Mouse (Mus musculus) stomach, postnatal 0 days (tissue): ENCODE measurements around the gene A1cf. TPM values are rescaled to one million over a fixed set of nuclear protein-coding genes. Genes with fewer than 3 reads are reported as not detected.

Experiments
- ATAC-seq: fragments of 200-750 bp; cut with Nextera tagmentation; 2 replicates; pipeline ENCODE4 v1.8.0; 2017; ENCODE audit not compliant: low FRiP score, low TSS enrichment
- DNase-seq: peaks from one replicate; pipeline ENCODE4 v3.0.0-alpha.2; 2016; ENCODE audit warnings: low spot score
- H3K27ac ChIP-seq: fragments of 300-500 bp; sonication (generic); replicated peaks from 2 replicates; pipeline ENCODE4 v1.5.1; 2014; ENCODE audit warnings: mild to moderate bottlenecking, control low read depth
- H3K27me3 ChIP-seq: fragments of 300-500 bp; sonication (generic); 2 replicates; pipeline ENCODE4 v1.6.1; 2014; ENCODE audit warnings: low read length; ENCODE audit not compliant: control insufficient read depth, insufficient read depth
- H3K36me3 ChIP-seq: fragments of 300-500 bp; sonication (generic); 2 replicates; pipeline ENCODE4 v1.6.1; 2014; ENCODE audit warnings: low read length, mixed read lengths; ENCODE audit not compliant: control insufficient read depth, insufficient read depth
- H3K4me1 ChIP-seq: fragments of 300-500 bp; sonication (generic); replicated peaks from 2 replicates; pipeline ENCODE4 v1.6.1; 2014; ENCODE audit warnings: antibody characterized with exemption; ENCODE audit not compliant: control insufficient read depth, insufficient read depth
- H3K4me2 ChIP-seq: fragments of 300-500 bp; sonication (generic); replicated peaks from 2 replicates; pipeline ENCODE4 v1.6.1; 2014; ENCODE audit warnings: low read depth, mild to moderate bottlenecking, control low read depth, moderate library complexity
- H3K4me3 ChIP-seq: fragments of 300-500 bp; sonication (generic); 2 replicates; pipeline ENCODE4 v1.5.1; 2014; ENCODE audit warnings: low read depth, low read length, control low read depth
- H3K9ac ChIP-seq: fragments of 300-500 bp; sonication (generic); 2 replicates; pipeline ENCODE4 v1.6.1; 2014; ENCODE audit warnings: mild to moderate bottlenecking, low read length, control low read depth, mixed read lengths
- H3K9me3 ChIP-seq: fragments of 300-500 bp; sonication (generic); 2 replicates; pipeline ENCODE4 v1.6.1; 2016; ENCODE audit warnings: low read length; ENCODE audit not compliant: control insufficient read depth
- CTCF ChIP-seq: IDR thresholded peaks from 2 replicates; pipeline ENCODE4 v1.5.1; 2016; ENCODE audit warnings: antibody characterized with exemption, low read depth, mild to moderate bottlenecking, moderate library complexity
- EP300 ChIP-seq: optimal IDR thresholded peaks from 2 replicates; pipeline ENCODE3; 2016; ENCODE audit warnings: antibody characterized with exemption
- WGBS: fragments of 180-500 bp; shearing (Covaris S2); extraction: QIAGEN DNeasy Blood & Tissue Kit; methylation state at CpG from one replicate; pipeline ENCODE4 v1.1.7; 2014; 5-methylcytosine and 5-hydroxymethylcytosine counted together
- polyA plus RNA-seq: library from polyadenylated mRNA; unstranded; fragments of >200 nt; fragmentation: Nextera tagmentation; extraction: Ambion mirVana; gene quantifications from 2 replicates; pipeline ENCODE4 v1.2.1, GENCODE M21; 2015

The A1cf gene
- 0.10 and 0.12 TPM in 2 replicates for polyA plus RNA-seq

- Histone ChIP-seq H3K36me3 (no peaks in the 10 kb centered on the region), H3K9ac (no peak within 1 kb of the TSS), H3K4me2 (no peak within 1 kb of the TSS), H3K9me3 (no peaks in the 10 kb centered on the region), H3K4me3 (no peak within 1 kb of the TSS), H3K27me3 (no peaks in the 10 kb centered on the region), H3K4me1 (no peaks in the 10 kb centered on the region), H3K27ac (no peak within 1 kb of the TSS)
- DNase-seq (no peak), ATAC-seq (no peak)
- 63% methylated on average over 7 of the region's 7 CpGs for WGBS
- TF ChIP-seq CTCF: no peak
- TF ChIP-seq EP300: no peak
These were observed at the start of gene A1cf for GRCm38 (mm10) chr19:31868521-31868920. A1cf (plus strand) TSS chr19:31868764.

- Histone ChIP-seq H3K36me3 (no peaks in the 10 kb centered on the region), H3K4me2 (no peak overlapping the region), H3K27ac (no peak overlapping the region), H3K27me3 (no peaks in the 10 kb centered on the region), H3K4me3 (no peak overlapping the region), H3K9ac (no peak overlapping the region), H3K9me3 (no peaks in the 10 kb centered on the region), H3K4me1 (no peaks in the 10 kb centered on the region)
- DNase-seq (no peak), ATAC-seq (no peak)
- 89% methylated on average over 5 of the region's 5 CpGs for WGBS
- TF ChIP-seq CTCF (no peak), EP300 (no peak)
These were observed 34.3 kb upstream of the A1cf start for GRCm38 (mm10) chr19:31834250-31834649.

- Histone ChIP-seq H3K9me3 (no peaks in the 10 kb centered on the region), H3K36me3 (no peaks in the 10 kb centered on the region), H3K9ac (no peak overlapping the region), H3K27ac (no peak overlapping the region), H3K4me1 (no peaks in the 10 kb centered on the region), H3K4me3 (no peak overlapping the region), H3K4me2 (no peak overlapping the region), H3K27me3 (no peaks in the 10 kb centered on the region)
- TF ChIP-seq CTCF (no peak), EP300 (no peak)
- ATAC-seq: no peak
- WGBS: 39% methylated on average over 3 of the region's 3 CpGs
- no peak for DNase-seq
These were observed 6.7 kb upstream of the A1cf start for GRCm38 (mm10) chr19:31861909-31862308.

GRCm38 (mm10) chr19:31862512-31863249 is 5.9 kb upstream of the A1cf start:
- ATAC-seq: no peak
- 53% methylated on average over 6 of the region's 6 CpGs for WGBS
- no peak overlapping the region for H3K27ac ChIP-seq

GRCm38 (mm10) chr19:31865451-31865850 is 3.1 kb upstream of the A1cf start:
- Histone ChIP-seq H3K4me2 (no peak overlapping the region), H3K27ac (no peak overlapping the region), H3K9me3 (no peaks in the 10 kb centered on the region), H3K4me3 (no peak overlapping the region), H3K36me3 (no peaks in the 10 kb centered on the region), H3K27me3 (no peaks in the 10 kb centered on the region), H3K9ac (no peak overlapping the region), H3K4me1 (no peaks in the 10 kb centered on the region)
- DNase-seq (no peak), ATAC-seq (no peak)
- TF ChIP-seq CTCF (no peak), EP300 (no peak)
- WGBS: 83% methylated on average over 4 of the region's 4 CpGs

More at GRCm38 (mm10) chr19:31862512-31863249, 5.9 kb upstream of the A1cf start:
- no peak overlapping the region for H3K4me2 ChIP-seq
- H3K36me3 ChIP-seq: no peaks in the 10 kb centered on the region
- no peak for TF ChIP-seq EP300
- no peak for TF ChIP-seq CTCF
- H3K4me1 ChIP-seq: no peaks in the 10 kb centered on the region
- no peaks in the 10 kb centered on the region for H3K27me3 ChIP-seq
- DNase-seq: no peak
- no peak overlapping the region for H3K4me3 ChIP-seq
- no peaks in the 10 kb centered on the region for H3K9me3 ChIP-seq
- H3K9ac ChIP-seq: no peak overlapping the region

- H3K36me3 ChIP-seq: no peaks in the 10 kb centered on the region
- no peaks in the 10 kb centered on the region for H3K9me3 ChIP-seq
- H3K4me2 ChIP-seq: no peak overlapping the region
- no peak overlapping the region for H3K9ac ChIP-seq
- 62% methylated on average over 4 of the region's 4 CpGs for WGBS
- H3K27me3 ChIP-seq: no peaks in the 10 kb centered on the region
- H3K27ac ChIP-seq: no peak overlapping the region
- DNase-seq: no peak
- H3K4me1 ChIP-seq: no peaks in the 10 kb centered on the region
- TF ChIP-seq EP300 (no peak), CTCF (no peak)
- ATAC-seq: no peak
- no peak overlapping the region for H3K4me3 ChIP-seq
These were observed 488 bp upstream of the A1cf start for GRCm38 (mm10) chr19:31868076-31868475.
